Mouse (Mus musculus) CD8-positive naive resting alpha-beta T cell, adult 2 months (primary cell): ENCODE data around the gene 1700001J03Rik.
A peak's percentile ranks its signal among the peaks of the same experiment; 100 is the strongest.
"Not testable (repeated sequence)": the region's sequence is repeated elsewhere in the genome, so short reads cannot be mapped to it uniquely, and the experiment has no call there.

Experiments used
- DNase-seq, 2 experiments: peaks; one replicate each; pipeline ENCODE4 v3.0.0; 2022; ENCODE audit warnings: low read depth in 2 of 2, low spot score in 2 of 2

Gene 1700001J03Rik

DNA sequence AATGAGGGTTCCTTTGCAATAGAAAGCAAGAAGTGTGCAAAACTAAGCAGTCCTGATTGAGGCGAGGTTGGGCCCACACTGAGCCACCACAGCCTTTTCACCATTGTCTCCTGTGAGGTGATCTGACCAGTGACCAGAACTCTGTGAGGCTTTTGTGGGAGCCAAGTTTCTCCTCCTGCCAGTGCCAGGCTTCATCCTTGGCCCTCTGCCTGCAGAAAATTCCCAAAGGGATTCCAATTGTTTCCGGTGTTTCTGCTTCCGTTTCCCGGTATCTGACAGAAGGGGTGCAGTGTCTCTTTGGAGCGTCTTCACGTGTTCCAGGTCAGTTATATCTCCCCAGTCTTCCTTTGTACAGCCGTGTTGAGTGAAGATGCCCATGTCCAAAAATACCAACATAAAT, 3.6 kb upstream of the 1700001J03Rik start:
- DNase-seq = no peak

DNA sequence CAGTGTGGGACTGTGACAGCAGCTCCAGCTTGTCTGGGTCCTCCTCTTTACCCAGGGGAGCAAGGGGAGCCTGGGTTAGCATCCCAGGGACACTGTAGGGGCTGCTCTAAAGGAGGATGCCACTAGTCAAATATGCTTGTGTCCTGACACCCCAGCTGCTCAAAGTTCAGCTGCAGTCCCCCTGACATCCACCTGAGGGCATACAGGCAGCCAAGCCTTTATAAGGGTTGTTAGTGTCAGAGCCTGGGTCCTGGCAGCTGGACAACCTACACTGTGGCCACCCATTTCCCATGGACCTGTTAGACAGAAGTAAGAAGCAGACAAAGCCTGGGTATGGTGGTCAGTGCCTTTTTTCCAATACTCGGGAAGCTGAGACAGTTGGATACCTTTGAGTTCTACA, 3.0 kb upstream of the 1700001J03Rik start:
- no peak for DNase-seq

DNA sequence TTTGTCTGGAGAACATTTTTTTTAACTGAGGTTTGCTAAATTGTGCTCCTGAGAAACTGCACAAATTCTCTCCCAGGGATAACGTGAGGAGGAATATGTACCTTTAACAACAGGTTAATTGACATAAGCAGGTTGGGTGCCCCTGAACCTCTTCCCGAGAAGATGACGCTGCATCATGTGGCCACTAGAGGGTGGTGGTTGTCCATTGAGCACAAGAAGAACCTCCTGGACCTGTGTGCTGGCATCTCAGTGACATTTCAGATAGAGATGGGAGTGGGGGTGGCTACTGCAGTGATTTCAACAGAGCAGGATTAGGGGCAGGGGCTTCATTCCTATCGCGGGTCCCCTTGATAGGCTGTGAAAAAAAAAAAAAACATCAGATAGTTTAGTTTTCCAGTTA, 2.3 kb upstream of the 1700001J03Rik start:
- DNase-seq = peak; percentile 35 to 50

DNA sequence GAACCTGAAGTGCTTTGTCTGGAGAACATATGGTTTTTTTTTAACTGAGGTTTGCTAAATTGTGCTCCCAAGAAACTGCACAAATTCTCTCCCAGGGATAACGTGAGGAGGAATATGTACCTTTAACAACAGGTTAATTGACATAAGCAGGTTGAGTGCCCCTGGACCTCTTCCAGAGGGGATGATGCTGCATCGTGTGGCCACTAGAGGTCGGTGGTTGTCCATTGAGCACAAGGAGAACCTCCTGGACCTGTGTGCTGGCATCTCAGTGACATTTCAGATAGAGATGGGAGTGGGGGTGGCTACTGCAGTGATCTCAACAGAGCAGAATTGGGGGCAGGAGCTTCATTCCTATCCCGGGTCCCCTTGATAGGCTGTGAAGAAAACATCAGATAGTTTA, 12.4 kb downstream of the 1700001J03Rik start:
- DNase-seq = not testable (repeated sequence)

DNA sequence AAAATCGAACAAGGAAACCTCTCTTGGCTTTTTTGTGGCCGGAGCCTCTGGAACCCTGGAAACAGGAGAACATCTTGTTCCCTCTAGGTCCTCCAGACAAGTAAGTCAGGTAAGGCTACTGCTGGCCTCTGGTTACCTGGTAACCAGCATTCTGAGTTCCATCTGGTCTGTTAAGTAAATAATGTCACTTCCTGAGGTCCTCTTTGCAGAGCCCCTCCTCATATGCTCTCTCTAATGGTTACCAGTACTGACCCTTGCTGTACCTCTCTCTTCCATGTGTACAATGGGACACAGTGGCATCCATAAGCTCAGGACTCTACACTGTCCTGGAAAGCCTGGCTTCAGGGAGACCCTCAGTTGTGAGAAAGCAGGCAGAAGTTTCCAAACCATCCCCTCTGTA, 14.5 kb downstream of the 1700001J03Rik start, which contains the start of gene Gm6309:
TSS of gene Gm6309 (minus strand) at position 101 of the 400 bp plus-strand sequence.
- not testable (repeated sequence) for DNase-seq

DNA sequence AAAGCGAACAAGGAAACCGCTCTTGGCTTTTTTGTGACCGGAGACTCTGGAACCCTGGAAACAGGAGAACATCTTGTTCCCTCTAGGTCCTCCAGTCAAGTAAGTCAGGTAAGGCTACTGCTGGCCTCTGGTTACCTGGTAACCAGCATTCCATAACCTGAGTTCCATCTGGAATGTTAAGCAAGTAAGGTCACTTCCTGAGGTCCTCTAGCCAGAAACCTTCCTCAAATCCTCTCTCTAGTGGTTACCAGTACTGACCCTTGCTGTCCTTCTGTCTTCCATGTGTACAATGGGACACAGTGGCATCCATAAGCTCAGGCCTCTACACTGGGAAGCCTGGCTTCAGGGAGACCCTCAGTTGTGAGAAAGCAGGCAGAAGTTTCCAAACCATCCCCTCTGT, 24.7 kb downstream of the 1700001J03Rik start, which contains the start of gene Gm5565:
TSS of gene Gm5565 (minus strand) at position 101 of the 400 bp plus-strand sequence.
- DNase-seq = not testable (repeated sequence)

DNA sequence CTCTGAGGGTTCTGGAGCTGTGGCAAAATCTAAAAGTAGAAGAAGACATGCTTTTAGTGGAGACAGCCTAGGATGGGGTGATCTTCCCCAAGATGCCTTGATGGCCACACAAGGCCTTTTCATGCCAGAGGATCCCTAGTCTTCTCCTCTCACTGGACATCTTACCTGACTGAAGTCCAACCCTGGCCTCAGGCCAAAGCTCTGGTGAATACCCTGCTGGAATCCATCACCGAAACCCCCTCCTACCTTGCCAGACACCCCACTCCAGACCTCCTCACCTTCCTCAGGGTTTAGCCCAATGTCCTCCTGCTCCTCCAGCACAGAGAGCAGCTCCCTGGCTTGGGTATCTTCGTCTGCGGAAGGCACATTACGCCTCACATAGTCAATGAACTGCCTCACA, 26.8 kb downstream of the 1700001J03Rik start:
- not testable (repeated sequence) for DNase-seq

DNA sequence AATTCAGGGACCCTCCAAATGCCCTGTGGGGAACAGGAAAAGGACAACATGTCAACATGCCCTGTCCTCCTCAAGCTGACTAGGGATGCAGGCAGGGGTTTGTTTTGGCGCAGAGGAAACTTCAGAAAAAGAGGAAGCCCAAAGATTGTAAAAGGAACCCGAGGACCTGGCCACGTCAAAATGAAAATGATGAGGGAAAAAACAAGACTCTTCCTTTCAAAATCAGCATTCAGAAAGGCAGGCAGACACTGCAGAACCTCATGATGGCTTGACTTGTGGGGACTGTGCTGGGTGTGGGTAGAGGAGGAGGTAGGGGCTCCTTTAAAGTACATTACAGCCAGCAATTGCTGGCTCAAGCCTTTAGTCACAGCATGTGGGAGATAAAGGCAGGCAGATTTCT, 34.6 kb downstream of the 1700001J03Rik start:
- DNase-seq = no peak

DNA sequence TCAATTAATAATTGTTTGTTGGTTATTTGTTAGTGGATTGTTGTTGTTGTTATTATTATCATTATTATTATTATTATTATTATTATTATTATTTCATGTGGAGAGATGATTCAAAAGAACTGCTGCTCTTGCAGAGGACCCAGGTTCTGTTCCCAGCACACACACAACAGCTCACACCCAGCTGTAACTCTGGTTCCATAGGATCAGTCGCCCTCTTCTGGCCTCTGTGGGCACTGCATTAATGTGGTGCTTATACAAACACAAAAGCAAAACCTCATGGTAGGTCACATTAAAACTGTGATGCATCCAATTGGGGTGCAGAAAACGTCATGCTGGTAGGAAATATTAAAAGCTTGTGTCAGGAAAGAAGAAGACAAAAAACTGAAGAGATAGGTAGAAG, 37.2 kb downstream of the 1700001J03Rik start:
- DNase-seq = no peak
